Mouse (Mus musculus) common myeloid progenitor, adult 5-6 weeks (primary cell): ENCODE results near the gene Sox15. TPM values are rescaled to one million over a fixed set of nuclear protein-coding genes. Genes with fewer than 3 reads are reported as not detected.

Experiments used
- ATAC-seq: replicated peaks from 2 replicates; pipeline ENCODE4 v1.8.0; 2016; ENCODE audit warnings: low read depth, mild to moderate bottlenecking, moderate TSS enrichment, inconsistent platforms; ENCODE audit not compliant: poor library complexity, severe bottlenecking
- total RNA-seq: library from RNA; stranded (forward); fragments of 200-1000, 187-1606 nt; gene quantifications from 2 replicates; pipeline ENCODE4 v1.2.3, GENCODE M21; 2017

Sox15 gene
- total RNA-seq, 1 experiment from 2014 or later: not detected

- no peak for ATAC-seq
Observed at GRCm38 (mm10) chr11:69633128-69633866, 21.8 kb upstream of the Sox15 start.

GRCm38 (mm10) chr11:69635471-69635870 is 19.6 kb upstream of the Sox15 start:
- no peak for ATAC-seq

- no peak for ATAC-seq
Observed at GRCm38 (mm10) chr11:69645860-69646259, 9.3 kb upstream of the Sox15 start.

- no peak for ATAC-seq
Observed at GRCm38 (mm10) chr11:69653399-69653798, 1.7 kb upstream of the Sox15 start.

GRCm38 (mm10) chr11:69654760-69655159 is 354 bp upstream of the Sox15 start:
- ATAC-seq: no peak

GRCm38 (mm10) chr11:69656065-69656455 is 946 bp downstream of the Sox15 start:
- no peak for ATAC-seq

GRCm38 (mm10) chr11:69656617-69657461 is 1.7 kb downstream of the Sox15 start:
- ATAC-seq: peak; percentile 38; the same call in 1 of the 2 replicates

- ATAC-seq: no peak
Observed at GRCm38 (mm10) chr11:69657462-69657881, 2.4 kb downstream of the Sox15 start.

- ATAC-seq: no peak
Observed at GRCm38 (mm10) chr11:69661221-69661881, 6.2 kb downstream of the Sox15 start.

GRCm38 (mm10) chr11:69662213-69662966 is 7.3 kb downstream of the Sox15 start, which contains the start of gene Mpdu1:
TSS of gene Mpdu1 (minus strand) at chr11:69662642.
- ATAC-seq: peak; percentile 80

GRCm38 (mm10) chr11:69662967-69663671 is 8.0 kb downstream of the Sox15 start:
- no peak for ATAC-seq

- no peak for ATAC-seq
Observed at GRCm38 (mm10) chr11:69663795-69664194, 8.7 kb downstream of the Sox15 start.

GRCm38 (mm10) chr11:69664841-69665240 is 9.7 kb downstream of the Sox15 start:
- no peak for ATAC-seq

- no peak for ATAC-seq
Observed at GRCm38 (mm10) chr11:69665457-69665960, 10.4 kb downstream of the Sox15 start.

- peak; percentile 36 for ATAC-seq
Observed at GRCm38 (mm10) chr11:69665961-69666664, 11.0 kb downstream of the Sox15 start, which contains the start of gene Cd68. TSS of gene Cd68 (minus strand) at chr11:69666153.

GRCm38 (mm10) chr11:69666665-69667005 is 11.5 kb downstream of the Sox15 start:
- ATAC-seq: no peak

- peak; percentile 54 for ATAC-seq
Observed at GRCm38 (mm10) chr11:69670786-69671725, 15.9 kb downstream of the Sox15 start.
